Mouse (Mus musculus) 416B (cell line): ENCODE data around the gene Pm20d1.
"Not testable (repeated sequence)": the region's sequence is repeated elsewhere in the genome, so short reads cannot be mapped to it uniquely, and the experiment has no call there.

Source experiments
- DNase-seq: peaks from one replicate; pipeline ENCODE4 v3.0.0; 2011; ENCODE audit warnings: low read depth

Pm20d1 gene

GRCm38 (mm10) chr1:131795171-131795570 lies 2.0 kb upstream of the Pm20d1 start:
- DNase-seq, result no peak

DNA sequence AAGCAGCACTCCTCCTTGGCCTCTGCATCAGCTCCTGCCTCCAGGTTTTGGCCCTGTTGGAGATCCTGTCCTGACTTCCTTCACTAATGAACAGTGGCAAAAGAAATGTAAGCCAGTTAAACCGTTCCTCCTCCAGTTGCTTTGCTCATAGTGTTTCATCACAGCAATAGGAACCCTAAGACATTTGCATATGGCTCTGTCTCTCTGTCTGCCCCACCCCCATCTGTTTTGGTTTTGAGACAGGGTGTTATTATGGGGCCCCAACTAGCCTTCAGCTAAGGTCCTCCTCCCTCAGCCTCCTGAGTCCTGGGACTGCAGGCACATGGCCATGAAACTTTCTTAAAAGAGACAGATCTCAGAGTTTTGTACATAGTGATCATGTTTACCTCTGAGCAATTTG lies 2.8 kb downstream of the Pm20d1 start:
- DNase-seq, result peak; percentile 17

- no peak for DNase-seq
Measured at GRCm38 (mm10) chr1:131801071-131801470, 3.9 kb downstream of the Pm20d1 start.

DNA sequence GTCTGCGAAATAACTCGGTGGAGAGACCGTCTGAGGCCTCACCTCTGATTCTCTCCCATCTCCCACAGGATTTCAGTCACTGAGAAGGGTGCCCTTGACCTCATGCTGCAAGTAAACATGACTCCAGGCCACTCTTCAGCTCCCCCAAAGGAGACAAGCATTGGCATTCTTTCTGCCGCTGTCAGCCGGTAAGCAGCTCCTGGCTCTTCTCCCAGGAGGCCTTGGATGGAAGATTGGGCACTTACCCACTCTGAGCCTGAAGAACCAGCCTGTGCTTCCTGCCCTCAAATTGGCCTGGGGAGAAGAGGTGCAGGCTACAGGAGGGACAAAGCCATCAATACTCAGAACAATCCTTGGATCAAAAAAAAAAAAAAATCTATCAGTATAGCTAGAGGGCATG lies 5.5 kb downstream of the Pm20d1 start:
- no peak for DNase-seq

- no peak for DNase-seq
Measured at GRCm38 (mm10) chr1:131804166-131804565, 7.0 kb downstream of the Pm20d1 start.

DNA sequence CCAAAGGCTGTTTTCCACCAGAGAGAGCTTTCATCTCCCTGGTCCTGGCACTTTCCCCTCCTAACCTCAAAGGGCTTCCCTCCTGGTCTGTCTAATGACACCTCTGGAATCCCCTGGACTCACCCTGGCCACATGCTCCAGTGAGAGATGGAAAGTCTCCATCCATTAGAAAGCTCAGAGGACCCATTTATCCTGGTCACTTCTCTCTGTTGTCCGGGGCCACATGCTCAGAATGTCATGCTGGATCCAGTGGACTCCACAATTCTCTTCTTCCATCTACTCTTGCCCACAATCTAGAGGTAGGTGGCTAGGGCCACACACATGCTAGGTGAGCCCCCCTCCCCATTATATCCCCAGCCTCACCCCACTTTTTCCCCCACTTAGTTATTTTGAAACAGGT lies 11.8 kb downstream of the Pm20d1 start:
- no peak for DNase-seq

GRCm38 (mm10) chr1:131809651-131810050 lies 12.5 kb downstream of the Pm20d1 start:
- DNase-seq, result no peak

- DNase-seq, result no peak
Measured at GRCm38 (mm10) chr1:131811393-131811792, 14.2 kb downstream of the Pm20d1 start.

GRCm38 (mm10) chr1:131812006-131812405 lies 14.8 kb downstream of the Pm20d1 start:
- DNase-seq, result no peak

GRCm38 (mm10) chr1:131812631-131813295 lies 15.6 kb downstream of the Pm20d1 start:
- no peak for DNase-seq

GRCm38 (mm10) chr1:131813731-131814130 lies 16.6 kb downstream of the Pm20d1 start:
- no peak for DNase-seq

- DNase-seq, result peak; percentile 39
Measured at GRCm38 (mm10) chr1:131814191-131814590, 17.0 kb downstream of the Pm20d1 start.

DNA sequence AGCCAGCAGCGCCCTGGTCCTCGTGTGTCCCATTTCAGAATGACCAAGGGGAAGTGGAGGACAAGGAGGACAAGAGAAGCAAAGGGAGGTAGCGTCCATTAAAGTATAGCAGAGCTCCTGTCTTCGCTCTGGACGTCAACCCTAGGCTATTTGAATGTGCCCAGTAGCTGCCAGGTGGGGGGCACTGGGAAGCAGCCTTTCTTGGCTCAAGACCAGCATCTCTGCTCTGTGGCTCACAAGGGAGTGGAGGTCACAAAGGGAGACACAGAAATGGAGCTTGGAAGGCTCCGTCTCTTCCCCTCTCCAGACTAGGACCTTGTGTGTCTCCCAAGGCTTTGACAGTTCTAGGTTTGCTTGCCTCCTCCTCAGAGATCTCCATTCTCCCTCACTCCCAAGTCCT lies 19.7 kb downstream of the Pm20d1 start:
- no peak for DNase-seq

DNA sequence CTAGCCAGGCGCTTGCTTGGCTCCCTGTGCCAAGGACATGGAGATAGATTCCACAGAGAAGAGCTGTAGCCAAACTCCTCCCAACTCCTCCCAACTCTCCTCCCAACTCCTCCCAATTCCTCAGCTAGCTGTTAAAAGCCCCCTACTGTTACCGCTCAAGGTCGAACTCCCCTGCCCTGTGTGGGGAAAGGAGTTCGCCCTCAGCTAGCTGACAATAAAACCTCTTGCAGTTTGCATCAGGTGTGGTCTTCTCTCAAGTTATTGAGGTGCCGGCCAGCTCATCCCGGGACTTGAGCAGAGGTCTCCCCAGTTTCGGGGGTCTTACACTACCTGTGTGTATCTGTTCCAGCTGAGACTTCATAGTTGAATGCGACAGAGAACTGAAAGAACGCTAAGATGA lies 23.2 kb downstream of the Pm20d1 start:
- DNase-seq, result not testable (repeated sequence)

DNA sequence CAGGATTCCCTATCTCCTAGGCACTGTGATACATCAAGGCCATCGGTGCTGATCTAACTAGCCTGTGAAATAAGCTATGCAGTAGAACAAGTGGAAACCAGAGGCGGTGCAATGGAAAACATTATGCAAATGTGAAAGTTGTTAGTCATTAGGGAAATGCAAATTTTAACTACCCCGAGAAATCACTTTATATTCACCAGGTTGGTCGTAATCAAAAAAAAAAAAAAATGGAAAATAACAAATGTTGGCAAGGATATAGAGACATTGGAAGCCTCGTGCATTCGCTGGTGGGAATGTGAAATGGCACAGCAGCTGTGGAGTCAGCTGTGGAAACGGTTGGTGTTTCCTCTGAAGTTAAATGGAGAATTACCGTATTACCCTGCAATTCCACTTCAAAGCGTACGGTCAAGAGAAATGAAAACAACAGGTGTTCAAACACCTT lies 23.7 kb downstream of the Pm20d1 start:
- DNase-seq, result no peak

DNA sequence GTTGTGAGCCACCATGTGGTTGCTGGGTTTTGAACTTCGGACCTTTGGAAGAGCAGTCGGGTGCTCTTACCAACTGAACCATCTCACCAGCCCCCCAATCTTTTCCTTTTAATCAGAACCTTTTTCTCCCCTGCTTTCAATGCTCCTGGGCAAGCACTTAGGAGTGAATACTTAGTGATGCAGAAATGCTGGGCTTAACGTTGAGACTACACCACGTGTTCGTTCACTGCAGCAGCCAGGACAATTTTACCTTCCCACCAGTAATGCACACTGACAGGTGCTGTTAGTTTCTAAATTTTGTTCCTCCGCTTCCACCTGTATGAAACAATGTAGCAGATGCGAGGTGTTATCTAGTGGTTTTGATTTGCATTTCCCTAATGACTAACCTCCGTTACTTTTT lies 25.1 kb downstream of the Pm20d1 start:
- DNase-seq, result no peak

GRCm38 (mm10) chr1:131822856-131823492 lies 25.8 kb downstream of the Pm20d1 start:
- no peak for DNase-seq

DNA sequence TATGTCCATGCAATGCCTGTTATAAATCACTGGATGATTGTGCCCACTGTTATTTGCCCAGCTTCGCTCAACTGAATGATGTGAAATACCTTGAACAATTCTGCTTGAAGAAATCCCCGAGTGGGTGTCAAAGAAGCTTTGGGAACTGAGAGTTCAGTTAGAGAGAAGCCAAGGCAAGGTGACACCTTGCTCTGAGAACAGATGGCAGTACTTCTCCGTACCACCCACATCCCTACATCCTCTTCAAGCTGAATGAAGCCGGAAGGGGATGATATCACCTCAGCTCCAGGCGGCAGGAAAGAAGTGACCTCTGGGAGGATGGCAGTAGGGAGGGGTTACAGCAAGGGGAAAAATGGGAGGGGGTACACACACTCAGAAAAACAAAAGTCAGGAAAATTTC lies 26.4 kb downstream of the Pm20d1 start:
- DNase-seq, result no peak

- DNase-seq, result no peak
Measured at GRCm38 (mm10) chr1:131824528-131825181, 27.5 kb downstream of the Pm20d1 start.

GRCm38 (mm10) chr1:131827207-131827786 lies 30.1 kb downstream of the Pm20d1 start, which contains the start of gene Slc41a1:
TSS of gene Slc41a1 (plus strand) at chr1:131827493.
- DNase-seq, result no peak

DNA sequence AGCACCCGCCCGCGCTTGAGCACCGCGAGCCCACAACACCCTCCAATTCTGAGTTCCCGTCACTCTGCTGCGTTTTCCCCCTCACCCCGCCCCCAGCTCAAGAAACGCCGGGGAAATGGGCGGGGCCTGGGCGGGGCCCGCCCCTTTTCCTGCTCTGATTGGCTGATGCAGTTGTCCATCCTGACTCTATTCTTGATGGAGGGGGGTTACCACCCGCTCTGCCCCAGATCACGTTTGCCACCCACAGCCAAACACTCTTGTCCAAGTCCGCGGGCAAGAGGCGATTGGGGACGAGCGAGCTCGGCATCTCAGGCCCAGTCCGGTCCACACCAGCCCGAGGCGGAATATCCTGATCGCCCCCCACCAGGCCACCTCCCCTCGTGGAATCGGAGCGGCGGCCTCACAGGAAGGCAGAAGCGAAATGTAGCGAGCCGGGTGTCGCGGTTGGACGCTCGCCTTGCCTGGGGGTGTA lies 30.6 kb downstream of the Pm20d1 start:
- peak; percentile 96 for DNase-seq

GRCm38 (mm10) chr1:131828297-131829126 lies 31.3 kb downstream of the Pm20d1 start:
- peak; percentile 72 for DNase-seq
